Mouse (Mus musculus) hindbrain, embryonic 13.5 days (tissue): ENCODE measurements at regions not wholly inside any gene's neighbourhood (a gene's known extent, or its start where the extent isn't known, plus 50 kb on each side); places are given as distances from the start of the nearest gene placed in this dataset.

Experiments used
- ATAC-seq: fragments of 200-750 bp; cut with Nextera tagmentation; 2 replicates; pipeline ENCODE4 v1.8.0; 2017; ENCODE audit warnings: moderate TSS enrichment; ENCODE audit not compliant: low FRiP score
- H3K27ac ChIP-seq: fragments of 300-500 bp; sonication (generic); 2 replicates; pipeline ENCODE4 v1.5.1; 2015; ENCODE audit warnings: inconsistent platforms, mild to moderate bottlenecking, moderate library complexity
- H3K27me3 ChIP-seq: fragments of 300-500 bp; sonication (generic); 2 replicates; pipeline ENCODE4 v1.6.1; 2015; ENCODE audit warnings: mild to moderate bottlenecking, inconsistent platforms
- H3K36me3 ChIP-seq: fragments of 300-500 bp; sonication (generic); 2 replicates; pipeline ENCODE4 v1.6.1; 2015; ENCODE audit warnings: mild to moderate bottlenecking, inconsistent platforms
- H3K4me1 ChIP-seq: fragments of 300-500 bp; sonication (generic); replicated peaks from 2 replicates; pipeline ENCODE4 v1.6.1; 2015; ENCODE audit warnings: inconsistent platforms
- H3K4me2 ChIP-seq: fragments of 300-500 bp; sonication (generic); 2 replicates; pipeline ENCODE4 v1.6.1; 2015; ENCODE audit warnings: inconsistent platforms, mild to moderate bottlenecking, moderate library complexity
- H3K4me3 ChIP-seq: fragments of 300-500 bp; sonication (generic); 2 replicates; pipeline ENCODE4 v1.5.1; 2015; ENCODE audit warnings: mild to moderate bottlenecking, inconsistent platforms
- H3K9ac ChIP-seq: fragments of 300-500 bp; sonication (generic); 2 replicates; pipeline ENCODE4 v1.6.1; 2015; ENCODE audit warnings: mild to moderate bottlenecking, inconsistent platforms
- H3K9me3 ChIP-seq: fragments of 300-500 bp; sonication (generic); 2 replicates; pipeline ENCODE4 v1.6.1; 2016; ENCODE audit warnings: inconsistent platforms
- WGBS: fragments of 180-500 bp; shearing (Covaris S2); methylation state at CpG from one replicate; pipeline ENCODE4 v1.1.7; 2015; 5-methylcytosine and 5-hydroxymethylcytosine counted together

GRCm38 (mm10) chrX:166951011-166951410 lies 258.1 kb downstream of the Tmsb4x start:
- no peaks in the 10 kb centered on the region for H3K9me3 ChIP-seq
- no peak overlapping the region for H3K27ac ChIP-seq
- 76% methylated on average over 6 of the region's 6 CpGs for WGBS
- no peaks in the 10 kb centered on the region; the same call in 1 of the 2 replicates for H3K4me1 ChIP-seq
- H3K9ac ChIP-seq, result no peak overlapping the region
- no peak overlapping the region for H3K4me2 ChIP-seq
- H3K4me3 ChIP-seq, result no peak overlapping the region
- H3K36me3 ChIP-seq, result no peaks in the 10 kb centered on the region
- ATAC-seq, result no peak
- H3K27me3 ChIP-seq, result peaks cover 18% of the 10 kb centered on the region; the same call in 1 of the 2 replicates

- H3K36me3 ChIP-seq, result no peaks in the 10 kb centered on the region
- no peaks in the 10 kb centered on the region for H3K4me1 ChIP-seq
- H3K9me3 ChIP-seq, result no peaks in the 10 kb centered on the region
- ATAC-seq, result no peak
- H3K9ac ChIP-seq, result no peak overlapping the region
- no peak overlapping the region for H3K4me2 ChIP-seq
- H3K4me3 ChIP-seq, result no peak overlapping the region
- no peak overlapping the region for H3K27ac ChIP-seq
- peaks cover 19% of the 10 kb centered on the region; the same call in 1 of the 2 replicates for H3K27me3 ChIP-seq
- WGBS, result 92% methylated on average over 1 of the region's 1 CpGs
These were observed 263.2 kb downstream of the Tmsb4x start for GRCm38 (mm10) chrX:166945915-166946314.

- H3K9me3 ChIP-seq, result no peaks in the 10 kb centered on the region
- no peak for ATAC-seq
- H3K4me2 ChIP-seq, result no peak overlapping the region
- H3K27ac ChIP-seq, result no peak overlapping the region
- H3K27me3 ChIP-seq, result peaks cover 21% of the 10 kb centered on the region; the same call in 1 of the 2 replicates
- H3K4me1 ChIP-seq, result no peaks in the 10 kb centered on the region
- H3K4me3 ChIP-seq, result no peak overlapping the region
- WGBS, result 77% methylated on average over 1 of the region's 1 CpGs
- H3K9ac ChIP-seq, result no peak overlapping the region
- no peaks in the 10 kb centered on the region for H3K36me3 ChIP-seq
These were observed 263.6 kb downstream of the Tmsb4x start for GRCm38 (mm10) chrX:166945476-166945875.

GRCm38 (mm10) chrX:166933766-166934165 lies 275.3 kb downstream of the Tmsb4x start:
- 70% methylated on average over 2 of the region's 2 CpGs for WGBS
- H3K4me1 ChIP-seq, result 0 out of 2 replicates have a peak, but pooled peaks cover 3% of the 10 kb centered on the region
- no peaks in the 10 kb centered on the region for H3K36me3 ChIP-seq
- H3K27ac ChIP-seq, result no peak overlapping the region
- ATAC-seq, result no peak
- no peak overlapping the region for H3K9ac ChIP-seq
- H3K4me2 ChIP-seq, result no peak overlapping the region
- no peaks in the 10 kb centered on the region for H3K9me3 ChIP-seq
- H3K27me3 ChIP-seq, result peaks cover 18% of the 10 kb centered on the region
- no peak overlapping the region for H3K4me3 ChIP-seq

GRCm38 (mm10) chrX:166932472-166932871 lies 276.6 kb downstream of the Tmsb4x start:
- no peak overlapping the region for H3K4me3 ChIP-seq
- no peak overlapping the region for H3K4me2 ChIP-seq
- peaks cover 17% of the 10 kb centered on the region for H3K27me3 ChIP-seq
- H3K9me3 ChIP-seq, result no peaks in the 10 kb centered on the region
- 0 out of 2 replicates have a peak, but pooled peaks cover 3% of the 10 kb centered on the region for H3K4me1 ChIP-seq
- H3K36me3 ChIP-seq, result no peaks in the 10 kb centered on the region
- H3K27ac ChIP-seq, result no peak overlapping the region
- ATAC-seq, result no peak
- H3K9ac ChIP-seq, result no peak overlapping the region

GRCm38 (mm10) chrX:166931048-166931447 lies 278.1 kb downstream of the Tmsb4x start:
- Histone ChIP-seq H3K27ac (no peak overlapping the region), H3K27me3 (peaks cover 11% of the 10 kb centered on the region; the same call in 1 of the 2 replicates), H3K4me2 (no peak overlapping the region), H3K9me3 (no peaks in the 10 kb centered on the region), H3K36me3 (no peaks in the 10 kb centered on the region), H3K4me1 (0 out of 2 replicates have a peak, but pooled peaks cover 3% of the 10 kb centered on the region), H3K9ac (no peak overlapping the region), H3K4me3 (no peak overlapping the region)
- ATAC-seq, result no peak
- WGBS, result 54% methylated on average over 4 of the region's 4 CpGs

GRCm38 (mm10) chrX:166929716-166930420 lies 279.2 kb downstream of the Tmsb4x start:
- Histone ChIP-seq H3K4me3 (no peak overlapping the region), H3K4me2 (no peak overlapping the region), H3K27ac (no peak overlapping the region), H3K27me3 (peaks cover 18% of the 10 kb centered on the region; the same call in 1 of the 2 replicates), H3K9me3 (no peaks in the 10 kb centered on the region), H3K36me3 (no peaks in the 10 kb centered on the region), H3K4me1 (0 out of 2 replicates have a peak, but pooled peaks cover 3% of the 10 kb centered on the region), H3K9ac (no peak overlapping the region)
- ATAC-seq, result no peak
- WGBS, result 23% methylated on average over 6 of the region's 6 CpGs

GRCm38 (mm10) chrX:166915356-166915953 lies 293.7 kb downstream of the Tmsb4x start:
- no peaks in the 10 kb centered on the region for H3K4me1 ChIP-seq
- no peaks in the 10 kb centered on the region for H3K9me3 ChIP-seq
- no peaks in the 10 kb centered on the region for H3K36me3 ChIP-seq
- 63% methylated on average over 2 of the region's 2 CpGs for WGBS
- no peak for ATAC-seq
- H3K27ac ChIP-seq, result no peak overlapping the region
- no peak overlapping the region for H3K4me2 ChIP-seq
- H3K27me3 ChIP-seq, result peaks cover 23% of the 10 kb centered on the region; the same call in 1 of the 2 replicates
- H3K4me3 ChIP-seq, result no peak overlapping the region
- H3K9ac ChIP-seq, result no peak overlapping the region

GRCm38 (mm10) chrX:166906602-166907001 lies 302.5 kb downstream of the Tmsb4x start:
- peaks cover 17% of the 10 kb centered on the region; the same call in 1 of the 2 replicates for H3K27me3 ChIP-seq
- H3K9me3 ChIP-seq, result no peaks in the 10 kb centered on the region
- no peak overlapping the region for H3K27ac ChIP-seq
- H3K4me3 ChIP-seq, result no peak overlapping the region
- H3K4me1 ChIP-seq, result no peaks in the 10 kb centered on the region
- no peak for ATAC-seq
- H3K4me2 ChIP-seq, result no peak overlapping the region
- H3K36me3 ChIP-seq, result no peaks in the 10 kb centered on the region
- no peak overlapping the region for H3K9ac ChIP-seq
- WGBS, result 53% methylated on average over 6 of the region's 6 CpGs

GRCm38 (mm10) chrX:166900761-166901160 lies 308.4 kb downstream of the Tmsb4x start:
- WGBS, result 79% methylated on average over 6 of the region's 6 CpGs
- H3K9me3 ChIP-seq, result no peaks in the 10 kb centered on the region
- no peaks in the 10 kb centered on the region for H3K36me3 ChIP-seq
- no peak overlapping the region for H3K27ac ChIP-seq
- H3K27me3 ChIP-seq, result peaks cover 34% of the 10 kb centered on the region
- no peak overlapping the region for H3K9ac ChIP-seq
- H3K4me1 ChIP-seq, result no peaks in the 10 kb centered on the region
- H3K4me3 ChIP-seq, result no peak overlapping the region
- no peak overlapping the region for H3K4me2 ChIP-seq
- ATAC-seq, result no peak

GRCm38 (mm10) chrX:166895199-166895598 lies 309.7 kb upstream of the Egfl6 start:
- 60% methylated on average over 2 of the region's 2 CpGs for WGBS
- ATAC-seq, result no peak
- H3K9me3 ChIP-seq, result no peaks in the 10 kb centered on the region
- H3K9ac ChIP-seq, result no peak overlapping the region
- H3K4me2 ChIP-seq, result no peak overlapping the region
- H3K4me1 ChIP-seq, result no peaks in the 10 kb centered on the region
- no peak overlapping the region for H3K4me3 ChIP-seq
- H3K27ac ChIP-seq, result no peak overlapping the region
- H3K36me3 ChIP-seq, result no peaks in the 10 kb centered on the region
- peaks cover 31% of the 10 kb centered on the region for H3K27me3 ChIP-seq

GRCm38 (mm10) chrX:166886417-166886816 lies 300.9 kb upstream of the Egfl6 start:
- H3K27me3 ChIP-seq, result peaks cover 13% of the 10 kb centered on the region; the same call in 1 of the 2 replicates
- ATAC-seq, result no peak

GRCm38 (mm10) chrX:166869515-166869914 lies 284.0 kb upstream of the Egfl6 start:
- Histone ChIP-seq H3K27me3 (peaks cover 13% of the 10 kb centered on the region; the same call in 1 of the 2 replicates), H3K9ac (no peak overlapping the region), H3K27ac (no peak overlapping the region), H3K4me1 (no peaks in the 10 kb centered on the region), H3K9me3 (no peaks in the 10 kb centered on the region), H3K4me2 (no peak overlapping the region), H3K4me3 (no peak overlapping the region), H3K36me3 (no peaks in the 10 kb centered on the region)
- WGBS, result 82% methylated on average over 5 of the region's 5 CpGs
- no peak for ATAC-seq

More at GRCm38 (mm10) chrX:166886417-166886816, 300.9 kb upstream of the Egfl6 start:
- Histone ChIP-seq H3K4me3 (no peak overlapping the region), H3K27ac (no peak overlapping the region), H3K36me3 (no peaks in the 10 kb centered on the region), H3K9ac (no peak overlapping the region), H3K4me2 (no peak overlapping the region), H3K9me3 (no peaks in the 10 kb centered on the region), H3K4me1 (no peaks in the 10 kb centered on the region)
